Mouse (Mus musculus): ENCODE results near the gene A430078G23Rik. TPM values are rescaled to one million over a fixed set of nuclear protein-coding genes. Genes with fewer than 3 reads are reported as not detected.
"Not testable (repeated sequence)": the region's sequence is repeated elsewhere in the genome, so short reads cannot be mapped to it uniquely, and the experiment has no call there.

A430078G23Rik gene
- under 1 TPM in 1 of 2 experiments, not detected in 1; 0.28 TPM for total RNA-seq (2021)
- long read RNA-seq, experiment 1 = 0 reads
- long read RNA-seq, experiment 2 = 0 reads

DNA sequence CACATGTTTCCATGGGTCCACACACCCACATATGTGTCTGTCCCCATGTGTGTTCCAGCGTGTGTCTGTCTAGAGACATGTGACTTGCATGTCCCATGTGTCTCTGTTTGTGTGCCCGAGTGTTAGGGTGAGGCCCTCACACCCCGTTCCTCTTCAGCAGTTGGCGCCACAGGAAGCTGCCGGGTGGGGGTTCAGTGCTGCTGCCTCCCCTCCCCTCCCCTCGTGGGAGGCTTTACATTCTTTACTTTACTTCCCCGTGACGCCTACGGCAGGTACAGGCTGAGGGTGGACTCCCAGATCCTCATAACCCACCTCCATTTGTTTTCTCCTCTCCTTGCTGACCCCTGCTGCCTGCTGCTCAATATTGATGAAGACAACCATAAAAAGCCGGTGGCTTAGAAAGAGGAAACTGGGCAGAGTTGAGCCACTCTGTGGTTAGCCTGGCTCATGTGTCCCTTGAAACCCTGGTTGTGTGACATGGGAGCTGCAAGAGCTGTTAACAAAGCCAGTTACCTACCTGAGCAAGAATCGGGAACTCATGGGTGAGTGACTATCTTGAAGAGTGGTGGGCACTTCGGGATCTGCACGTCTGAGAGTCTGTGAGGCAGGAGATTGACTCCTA is at the start of gene A430078G23Rik:
A430078G23Rik (plus strand) TSS at position 227 of the 622 bp plus-strand sequence.
- no peak for DNase-seq

DNA sequence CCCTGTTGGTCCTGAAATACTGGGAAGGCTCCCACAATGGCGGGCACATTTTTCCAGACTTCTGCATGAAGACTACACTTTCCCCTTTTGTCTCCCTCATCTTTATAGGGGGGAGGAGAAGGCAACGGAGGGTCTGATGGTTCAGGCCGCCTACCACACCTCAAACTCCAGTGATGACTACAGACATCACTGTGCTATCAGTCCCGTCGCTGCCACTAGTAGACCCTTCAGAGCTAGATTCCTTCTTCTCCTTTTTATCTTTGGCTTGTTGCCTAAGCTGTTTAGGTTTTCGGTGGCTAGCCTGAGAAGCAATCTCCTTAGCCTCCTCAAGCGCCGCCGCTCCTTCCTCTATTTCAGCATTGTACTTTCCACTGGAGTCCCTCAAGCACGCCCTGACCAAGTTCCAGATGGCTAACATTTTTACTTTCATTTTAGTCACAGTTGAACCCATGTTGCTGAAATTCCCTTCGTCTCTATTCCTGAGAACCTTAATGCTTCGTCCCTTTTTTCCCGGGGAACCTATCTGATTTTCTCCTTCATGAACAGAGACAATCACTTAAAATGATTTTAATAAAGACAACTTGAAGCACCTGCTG is 44.9 kb upstream of the A430078G23Rik start:
- DNase-seq; intact Hi-C loops (cut with DNase I): not testable (repeated sequence)

More for the DNA sequence above, at the start of gene A430078G23Rik:
- intact Hi-C loops (cut with DNase I) = loop anchor here (10.0 kb wide), 1 partner anchor 102 kb away; no protein-coding TSS in a partner anchor

DNA sequence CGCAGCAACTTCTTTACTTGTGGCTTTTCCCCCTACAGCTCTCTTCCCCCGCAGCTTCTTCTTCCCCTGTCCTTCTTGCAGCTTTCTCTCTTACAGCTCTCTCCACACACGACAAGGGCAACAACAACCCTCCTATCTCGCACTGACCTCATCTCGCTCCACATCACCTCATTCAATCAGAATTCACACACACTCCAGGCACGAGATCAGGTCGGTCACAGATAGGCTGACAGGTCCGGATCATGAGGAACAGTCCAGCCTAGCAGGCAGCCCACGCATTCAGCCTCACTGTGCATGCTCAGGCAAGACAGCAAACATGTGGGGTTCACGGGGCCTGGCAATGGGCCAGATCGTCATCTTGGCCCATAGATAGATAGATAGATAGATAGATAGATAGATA is 43.6 kb upstream of the A430078G23Rik start:
- intact Hi-C loops (cut with DNase I) = no loop called here
- DNase-seq = no peak

DNA sequence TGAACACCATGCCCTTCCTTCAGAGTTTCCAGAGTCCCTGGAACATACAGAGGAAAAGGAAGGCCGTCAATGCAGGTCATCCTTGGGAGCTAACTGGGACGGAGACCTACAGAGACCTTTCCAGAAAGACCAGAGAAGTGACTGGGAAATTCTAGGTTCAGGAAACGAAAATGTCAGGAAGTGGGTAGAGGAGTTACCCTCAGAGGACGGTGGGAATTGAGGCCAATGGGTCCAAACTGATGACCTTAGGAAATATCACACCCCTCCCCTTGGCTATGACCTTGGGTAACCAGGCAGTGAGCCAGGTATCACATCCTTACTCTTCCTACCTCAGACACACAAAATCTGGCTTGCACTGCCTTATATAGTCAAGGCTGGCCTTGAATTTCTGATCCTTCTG is 41.7 kb upstream of the A430078G23Rik start:
- intact Hi-C loops (cut with DNase I) = no loop called here
- no peak for DNase-seq

DNA sequence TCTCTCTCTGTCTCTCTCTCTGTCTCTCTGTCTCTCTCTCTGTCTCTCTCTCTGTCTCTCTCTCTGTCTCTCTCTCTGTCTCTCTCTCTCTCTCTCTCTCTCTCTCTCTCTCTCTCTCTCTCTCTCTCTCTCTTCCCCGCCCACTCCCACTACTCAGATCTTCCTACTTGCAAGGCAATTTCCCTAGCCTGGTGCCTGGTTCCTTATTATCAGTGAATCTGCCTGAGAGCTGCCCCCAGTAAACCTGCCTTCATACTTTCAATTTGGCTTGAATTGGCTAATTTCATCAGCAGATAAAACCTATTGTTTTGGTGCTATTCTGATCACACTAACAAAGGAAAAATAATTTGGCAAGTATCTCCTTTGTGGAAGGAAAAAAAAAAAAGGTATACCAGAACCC is 39.8 kb upstream of the A430078G23Rik start:
- intact Hi-C loops (cut with DNase I); DNase-seq: not testable (repeated sequence)

DNA sequence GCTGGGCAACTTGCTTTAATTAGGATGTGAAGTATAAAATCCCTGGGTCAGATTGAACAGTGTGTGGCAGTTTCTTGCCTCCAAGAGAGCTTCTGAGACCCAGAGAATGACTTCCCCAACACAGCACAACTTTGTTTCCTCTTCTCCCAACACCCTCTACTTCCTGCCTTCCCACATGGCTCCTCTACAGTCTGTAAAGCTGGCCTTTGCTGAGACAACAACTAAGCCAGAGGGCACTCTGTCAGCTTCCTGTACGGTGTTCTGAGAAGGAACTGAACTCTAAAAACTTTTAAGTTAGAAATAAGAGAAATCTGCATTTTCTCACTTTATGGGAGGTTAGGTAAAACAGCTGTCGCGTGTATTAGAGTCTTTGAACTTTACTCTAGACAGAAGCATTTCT is 39.4 kb upstream of the A430078G23Rik start:
- no peak for DNase-seq
- intact Hi-C loops (cut with DNase I) = no loop called here

DNA sequence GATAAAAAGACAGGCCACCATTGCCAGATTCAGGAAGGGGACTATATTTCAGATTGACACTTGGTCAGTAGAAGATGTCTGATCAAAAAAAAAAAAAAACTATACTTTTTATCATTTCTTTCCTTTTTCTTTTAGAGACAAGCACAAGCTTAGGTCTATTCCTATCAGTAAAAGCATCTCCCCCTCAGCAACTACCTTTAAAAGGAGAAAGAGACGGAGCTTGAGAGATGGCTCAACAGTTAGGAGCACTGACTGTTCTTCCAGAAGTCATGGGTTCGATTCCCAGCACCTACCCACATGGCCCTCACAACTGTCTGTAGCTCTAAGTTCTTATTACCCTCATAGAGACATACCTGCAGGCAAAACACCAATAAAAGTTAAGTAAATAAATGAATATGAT is 38.9 kb upstream of the A430078G23Rik start:
- no peak for DNase-seq
- intact Hi-C loops (cut with DNase I) = no loop called here

DNA sequence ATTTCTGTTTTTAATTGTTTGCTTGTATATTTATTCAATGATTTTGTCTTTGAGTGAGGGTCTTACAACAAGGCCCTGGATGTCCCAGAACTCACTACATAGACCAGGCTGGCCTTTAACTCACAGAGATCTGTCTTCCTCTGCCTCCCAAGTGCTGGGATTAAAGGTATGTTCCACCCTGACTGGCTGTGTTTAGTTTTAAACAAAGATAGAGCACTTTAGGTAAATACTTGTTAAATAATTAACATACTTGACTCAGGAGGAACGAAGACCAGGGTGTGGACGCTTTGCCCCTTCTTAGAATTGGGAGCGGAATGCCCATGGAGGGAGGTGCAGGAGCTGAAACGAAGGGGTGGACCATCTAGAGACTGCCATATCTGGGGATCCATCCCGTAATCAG is 36.6 kb upstream of the A430078G23Rik start:
- intact Hi-C loops (cut with DNase I) = no loop called here
- DNase-seq = no peak

DNA sequence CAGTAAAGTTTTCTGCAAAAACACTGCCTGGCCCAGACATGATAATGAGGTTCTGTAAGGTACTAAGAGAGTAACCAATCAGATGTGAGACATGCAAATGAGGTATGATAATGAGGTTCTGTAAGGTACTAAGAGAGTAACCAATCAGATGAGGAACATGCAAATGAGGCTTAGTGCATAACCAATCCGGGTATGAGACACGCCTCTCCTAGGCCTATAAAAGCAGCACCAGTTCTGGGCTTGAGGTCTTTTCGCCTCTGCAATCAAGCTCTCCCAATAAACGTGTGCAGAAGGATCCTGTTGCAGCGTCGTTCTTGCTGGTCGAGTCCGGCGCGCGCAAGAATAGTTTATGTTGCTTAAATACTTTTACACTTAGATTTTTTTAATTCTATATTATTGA is 33.9 kb upstream of the A430078G23Rik start:
- intact Hi-C loops (cut with DNase I); DNase-seq: not testable (repeated sequence)

DNA sequence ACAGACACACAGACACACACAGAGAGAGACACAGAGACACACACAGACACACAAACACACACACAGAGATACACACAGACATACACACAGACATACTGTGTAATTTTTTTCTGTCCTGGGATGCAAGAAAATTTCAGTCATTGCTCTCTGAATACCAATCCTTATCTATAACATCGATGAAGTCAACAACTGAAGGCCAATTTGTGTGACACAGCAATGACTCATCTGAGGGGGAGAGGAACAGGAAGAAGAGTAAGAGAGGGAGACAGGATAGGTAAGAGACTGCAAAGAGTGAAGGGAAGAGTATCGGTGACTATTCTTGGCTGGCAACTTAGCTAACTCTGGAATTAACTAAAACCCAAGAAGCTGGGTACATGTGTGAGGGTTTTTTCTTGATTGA is 29.0 kb upstream of the A430078G23Rik start:
- DNase-seq = no peak

DNA sequence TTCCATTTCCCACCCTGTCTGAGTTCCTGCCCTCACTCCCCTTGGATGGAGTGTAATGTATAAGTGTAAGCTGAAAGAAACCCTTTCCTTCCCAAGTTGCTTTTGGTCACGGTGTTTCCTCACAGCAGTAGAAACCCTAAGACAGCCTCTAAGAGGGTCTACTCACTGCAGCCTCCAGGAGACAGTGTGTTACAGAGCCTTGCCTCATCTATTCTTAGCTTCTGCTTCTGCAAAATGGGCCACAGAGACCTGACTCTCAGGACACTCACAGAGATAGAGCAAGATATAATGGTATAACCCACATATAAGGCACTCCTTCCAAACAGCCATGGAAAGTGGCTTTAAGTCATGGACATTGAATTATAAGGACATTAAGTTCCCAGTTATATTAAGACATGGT is 26.2 kb upstream of the A430078G23Rik start:
- intact Hi-C loops (cut with DNase I) = no loop called here
- no peak for DNase-seq

More for the DNA sequence above, 29.0 kb upstream of the A430078G23Rik start:
- intact Hi-C loops (cut with DNase I) = no loop called here

DNA sequence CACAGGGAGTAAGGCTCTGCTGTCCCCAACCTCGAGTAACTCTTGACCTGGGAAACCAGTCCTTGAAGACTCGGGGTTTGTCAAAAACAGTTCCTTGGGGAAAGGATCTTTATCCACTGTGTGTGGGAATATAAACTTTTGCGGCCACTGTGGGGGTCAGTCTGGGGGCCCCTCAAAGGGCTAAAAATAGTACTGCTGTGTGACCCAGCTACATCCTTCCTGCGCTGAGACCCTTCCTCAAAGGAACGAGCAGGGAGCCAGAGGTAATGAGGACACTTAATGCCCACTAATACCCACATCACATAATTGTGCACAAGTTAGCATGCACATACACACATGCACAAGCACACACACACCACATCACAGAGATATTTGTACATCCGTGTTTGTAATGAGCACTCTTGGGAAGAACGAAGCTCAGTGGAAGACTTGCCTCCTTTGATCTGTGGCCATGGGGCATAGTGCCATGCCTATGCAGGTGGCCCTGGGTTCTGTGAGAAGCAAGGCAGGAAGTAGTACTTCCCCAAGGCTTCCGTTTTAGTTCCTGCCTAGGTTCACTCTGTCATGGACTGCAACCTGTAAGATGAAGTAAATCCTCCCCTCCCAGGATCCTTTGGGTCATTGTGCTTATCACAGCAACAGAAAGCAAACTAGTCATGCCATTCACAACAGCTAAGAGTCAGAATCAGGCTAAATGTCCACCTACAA is 25.5 kb upstream of the A430078G23Rik start:
- DNase-seq = no peak
- intact Hi-C loops (cut with DNase I) = no loop called here

DNA sequence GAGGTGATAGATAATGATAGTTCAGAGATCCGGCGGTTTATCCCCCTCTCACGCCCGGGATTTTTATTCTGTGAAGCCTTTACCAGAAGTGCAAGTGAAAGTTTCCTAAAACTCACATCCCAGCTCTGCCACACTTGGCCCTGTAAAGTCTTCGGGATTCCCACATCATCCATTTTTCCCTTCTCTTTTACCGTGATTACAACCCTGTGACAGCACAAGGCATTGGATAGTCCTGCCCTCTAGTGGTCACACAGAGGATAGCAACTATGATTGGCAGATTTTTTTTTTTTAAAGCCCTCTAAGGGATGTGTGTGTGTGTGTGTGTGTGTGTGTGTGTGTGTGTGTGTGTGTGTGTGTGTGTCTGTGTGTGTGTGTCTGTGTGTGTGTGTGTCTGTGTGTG is 22.6 kb upstream of the A430078G23Rik start:
- no peak for DNase-seq
- intact Hi-C loops (cut with DNase I) = loop anchor here (10.0 kb wide), 1 partner anchor 156 kb away; no protein-coding TSS in a partner anchor

DNA sequence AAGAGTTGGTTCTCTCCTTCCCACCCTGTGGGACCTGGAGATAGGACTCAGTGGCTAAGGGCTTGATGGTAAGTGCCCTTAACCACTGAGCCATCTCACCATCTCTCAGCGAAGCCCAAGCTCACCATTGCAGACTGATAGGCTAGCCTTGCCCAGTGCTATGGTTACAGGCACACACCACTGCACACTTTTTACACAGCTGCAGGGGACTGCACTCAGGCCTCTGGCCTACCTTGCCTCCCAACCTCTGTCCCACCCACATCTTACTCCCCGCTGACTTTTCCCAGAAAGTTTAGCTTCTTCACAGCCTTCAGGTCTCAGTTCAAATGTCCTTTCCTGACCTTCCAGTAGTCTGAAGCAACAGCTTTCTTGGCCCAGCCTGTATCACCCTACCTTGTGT is 21.5 kb upstream of the A430078G23Rik start:
- intact Hi-C loops (cut with DNase I) = loop anchor here (10.0 kb wide), 1 partner anchor 157 kb away; no protein-coding TSS in a partner anchor
- no peak for DNase-seq

DNA sequence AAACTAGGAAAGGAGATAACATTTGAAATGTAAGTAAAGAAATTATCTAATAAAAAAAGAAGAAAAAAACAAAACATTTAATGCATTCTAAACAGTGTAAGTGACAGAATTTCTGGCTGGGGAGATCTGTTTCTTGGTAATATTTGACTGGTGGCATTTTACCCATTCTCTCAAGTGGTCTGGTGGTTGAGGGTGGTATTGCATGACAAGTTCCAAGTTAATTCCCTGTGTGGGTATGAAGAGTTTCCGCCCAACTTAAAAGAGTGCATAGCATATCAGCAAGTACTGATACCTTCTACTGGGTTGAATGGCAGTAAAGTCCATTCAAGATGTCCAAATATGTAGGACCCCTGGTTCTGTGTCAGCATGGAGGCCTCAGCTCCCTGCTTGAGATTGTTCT is 17.3 kb upstream of the A430078G23Rik start:
- intact Hi-C loops (cut with DNase I) = loop anchor here (10.0 kb wide), 1 partner anchor 161 kb away; no protein-coding TSS in a partner anchor
- no peak for DNase-seq

DNA sequence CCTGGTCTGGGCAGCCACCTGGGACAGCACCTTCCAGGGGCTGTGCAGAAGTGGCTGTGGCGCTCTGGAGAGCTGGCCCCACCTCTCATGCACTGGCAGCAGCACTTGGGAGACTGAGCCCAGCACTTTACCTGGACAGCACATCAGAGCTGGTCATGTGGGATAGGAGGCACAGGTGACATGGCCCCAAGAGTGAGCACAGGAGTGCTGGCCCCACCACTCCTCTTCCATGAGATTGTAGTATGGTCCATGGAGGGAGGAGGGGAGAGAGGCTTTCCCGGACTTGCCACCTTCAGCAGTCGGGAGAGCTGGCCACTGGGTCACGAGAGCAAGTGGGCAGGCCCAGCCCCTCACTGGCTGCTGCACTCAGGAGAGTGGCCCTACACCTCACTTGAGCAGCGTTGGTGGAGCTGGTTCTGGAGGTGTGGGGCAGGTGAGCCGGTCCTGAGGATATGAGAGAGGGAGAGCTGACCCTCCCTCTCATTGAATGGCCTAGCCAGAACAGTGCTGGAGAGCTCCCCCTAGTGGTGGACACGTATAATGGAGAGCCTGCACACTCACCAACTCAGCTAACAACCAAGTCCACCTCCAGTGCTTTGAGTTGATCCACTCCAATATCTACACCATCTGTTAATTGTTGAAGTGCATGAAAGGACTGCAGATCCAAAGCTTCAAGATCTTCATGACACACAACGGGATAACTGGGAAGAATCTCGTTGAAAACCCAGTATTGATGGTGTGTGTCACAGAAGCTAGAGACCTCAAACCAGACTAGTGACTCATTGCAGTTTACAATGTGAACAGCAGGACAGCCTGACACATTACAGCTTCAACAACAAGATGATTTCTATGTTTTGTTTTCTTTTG is 16.3 kb upstream of the A430078G23Rik start:
- intact Hi-C loops (cut with DNase I) = loop anchor here (10.0 kb wide), 1 partner anchor 162 kb away; no protein-coding TSS in a partner anchor
- DNase-seq = no peak

DNA sequence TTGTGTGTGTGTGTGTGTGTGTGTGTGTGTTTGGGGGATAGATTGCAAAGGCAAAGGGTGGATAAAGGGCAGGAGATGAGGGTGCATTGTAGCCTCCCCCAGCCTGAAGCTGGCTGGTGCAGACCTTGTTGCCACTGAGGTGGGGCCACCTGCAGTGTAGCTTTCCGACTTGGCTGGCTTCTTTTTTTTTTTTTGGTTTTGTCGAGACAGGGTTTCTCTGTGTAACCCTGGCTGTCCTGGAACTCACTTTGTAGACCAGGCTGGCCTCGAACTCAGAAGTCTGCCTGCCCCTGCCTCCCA is 15.7 kb upstream of the A430078G23Rik start:
- intact Hi-C loops (cut with DNase I) = loop anchor here (10.0 kb wide), 1 partner anchor 163 kb away; no protein-coding TSS in a partner anchor
- not testable (repeated sequence) for DNase-seq

DNA sequence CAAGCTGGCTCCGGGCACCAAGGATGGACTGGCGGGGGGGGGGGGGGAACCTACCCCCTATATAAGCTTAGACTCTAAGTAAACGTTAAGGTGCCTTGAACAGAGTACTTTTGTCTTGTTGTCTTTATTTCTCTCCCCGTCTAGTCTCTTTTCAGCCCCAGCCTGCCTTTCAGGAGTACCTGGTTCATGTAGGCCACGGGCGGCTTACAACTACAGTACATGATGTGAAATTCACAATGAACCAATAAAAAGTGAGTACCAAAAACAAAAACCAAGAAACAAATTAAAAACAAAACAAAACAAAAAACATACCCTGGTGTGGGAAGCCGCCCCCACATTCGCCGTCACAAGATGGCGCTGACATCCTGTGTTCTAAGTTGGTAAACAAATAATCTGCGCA is 15.2 kb upstream of the A430078G23Rik start:
- no peak for DNase-seq
- intact Hi-C loops (cut with DNase I) = loop anchor here (10.0 kb wide), 1 partner anchor 163 kb away; no protein-coding TSS in a partner anchor

DNA sequence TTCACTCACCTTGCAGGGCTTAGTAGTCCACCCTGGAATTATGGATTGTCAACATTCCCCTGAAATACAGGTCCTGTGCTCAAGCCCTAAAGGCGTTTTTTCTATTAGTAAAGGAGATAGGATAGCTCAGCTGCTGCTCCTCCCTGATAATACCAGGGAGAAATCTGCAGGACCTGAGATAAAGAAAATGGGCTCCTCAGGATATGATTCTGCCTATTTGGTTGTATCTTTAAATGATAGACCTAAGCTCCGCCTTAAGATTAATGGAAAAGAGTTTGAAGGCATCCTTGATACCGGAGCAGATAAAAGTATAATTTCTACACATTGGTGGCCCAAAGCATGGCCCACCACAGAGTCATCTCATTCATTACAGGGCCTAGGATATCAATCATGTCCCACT is 12.5 kb upstream of the A430078G23Rik start:
- DNase-seq; intact Hi-C loops (cut with DNase I): not testable (repeated sequence)

DNA sequence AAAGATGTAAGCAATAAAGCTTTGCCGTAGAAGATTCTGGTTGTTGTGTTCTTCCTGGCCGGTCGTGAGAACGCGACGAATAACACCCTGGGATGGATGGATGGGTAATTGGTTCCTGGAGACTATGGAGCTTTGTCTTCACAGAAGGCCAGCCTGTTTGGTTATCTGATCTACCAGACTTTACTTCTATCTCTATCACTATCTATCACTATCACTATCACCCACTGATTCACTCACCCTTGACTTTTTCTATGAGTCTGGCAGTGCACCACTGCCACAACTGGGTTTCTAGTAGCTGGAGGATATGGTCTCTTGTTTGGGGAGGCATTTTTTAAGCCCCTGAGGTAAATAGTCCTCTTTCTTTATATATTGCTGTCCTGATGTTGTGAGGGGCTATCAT is 7.9 kb upstream of the A430078G23Rik start:
- no peak for DNase-seq
- intact Hi-C loops (cut with DNase I) = no loop called here
